Mouse (Mus musculus): ENCODE results near the gene 1700001F09Rik.
"Not testable (repeated sequence)": the region's sequence is repeated elsewhere in the genome, so short reads cannot be mapped to it uniquely, and the experiment has no call there.

The 1700001F09Rik gene

DNA sequence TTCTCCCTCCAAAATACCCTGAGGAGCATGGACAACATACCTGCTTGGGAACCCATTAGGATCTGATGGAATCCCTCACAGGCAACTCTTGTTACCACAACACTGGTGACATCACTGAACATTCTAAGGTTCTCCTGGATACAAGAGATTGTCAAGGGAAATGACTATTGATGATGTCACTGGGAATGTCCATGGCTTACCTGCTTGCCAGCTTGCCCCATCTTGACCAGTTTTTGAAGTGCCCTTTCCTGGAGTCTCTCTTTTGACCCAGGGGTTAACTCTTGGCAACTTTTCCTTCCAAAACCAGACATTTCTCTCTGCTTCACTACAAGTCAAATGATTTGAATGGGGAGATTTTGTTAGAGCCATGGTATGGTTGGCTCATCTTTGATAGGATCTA lies at the start of gene 1700001F09Rik:
Gene 1700001F09Rik (minus strand): TSS at position 101 of the 400 bp plus-strand sequence.
- not testable (repeated sequence) for DNase-seq

GRCm38 (mm10) chr14:43361713-43362112 lies 14.1 kb upstream of the 1700001F09Rik start:
- not testable (repeated sequence) for DNase-seq

DNA sequence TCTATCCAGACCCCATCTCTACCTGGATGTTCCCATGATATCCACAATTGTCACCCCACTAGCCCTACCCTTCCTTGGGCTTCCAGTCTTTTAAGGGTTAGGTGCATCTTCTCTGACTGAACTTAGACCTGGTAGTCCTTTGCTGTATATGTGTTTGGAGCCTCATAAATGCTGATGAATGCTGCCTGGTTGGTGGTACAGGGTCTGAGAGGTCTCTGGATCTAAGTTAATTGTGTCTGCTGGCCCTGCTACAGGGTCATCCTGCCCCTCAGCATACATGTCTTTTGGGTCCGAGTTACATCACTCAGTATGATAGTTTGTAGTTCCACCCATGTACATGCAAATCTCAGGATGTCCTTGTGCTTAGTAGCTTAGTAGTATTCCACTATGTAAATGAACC lies 11.6 kb upstream of the 1700001F09Rik start:
- DNase-seq, result not testable (repeated sequence)

DNA sequence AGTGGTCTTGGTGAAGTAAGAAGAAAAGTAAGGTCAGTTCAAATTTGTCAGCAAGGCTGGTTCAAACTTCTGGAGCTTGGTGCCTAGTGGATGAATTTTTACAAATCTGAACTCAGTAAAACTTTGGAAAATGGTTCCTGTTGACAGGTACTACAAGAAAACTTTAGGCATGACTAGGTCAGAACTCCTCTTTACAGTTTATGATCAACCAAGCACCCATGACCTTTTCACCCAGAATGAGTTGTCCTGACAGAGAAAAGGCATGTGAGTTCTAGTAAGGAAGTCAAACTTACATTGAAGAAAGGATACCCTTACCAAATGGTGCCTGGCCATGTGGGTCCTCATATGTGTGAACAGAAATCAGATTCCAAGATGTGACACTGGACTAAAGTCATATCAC lies 9.9 kb upstream of the 1700001F09Rik start:
- DNase-seq, result not testable (repeated sequence)

- not testable (repeated sequence) for DNase-seq
These were observed 5.3 kb upstream of the 1700001F09Rik start for GRCm38 (mm10) chr14:43352944-43353343.

DNA sequence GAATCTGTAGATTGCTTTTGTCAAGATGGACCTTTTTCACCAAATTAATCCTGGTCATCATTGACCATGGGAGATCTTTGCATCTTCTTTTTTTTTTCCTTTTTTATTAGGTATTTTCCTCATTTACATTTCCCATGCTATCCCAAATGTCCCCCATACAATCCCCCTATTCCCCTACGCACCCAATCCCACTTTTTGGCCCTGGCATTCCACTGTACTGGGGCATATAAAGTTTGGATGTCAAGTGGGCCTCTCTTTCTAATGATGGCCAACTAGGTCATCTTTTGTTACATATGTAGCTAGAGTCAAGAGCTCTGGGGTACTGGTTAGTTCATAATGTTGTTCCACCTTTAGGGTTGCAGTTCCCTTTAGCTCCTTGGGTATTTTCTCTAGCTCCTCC lies 10.0 kb downstream of the 1700001F09Rik start:
- DNase-seq, result not testable (repeated sequence)

GRCm38 (mm10) chr14:43331362-43331880 lies 16.2 kb downstream of the 1700001F09Rik start:
- not testable (repeated sequence) for DNase-seq

DNA sequence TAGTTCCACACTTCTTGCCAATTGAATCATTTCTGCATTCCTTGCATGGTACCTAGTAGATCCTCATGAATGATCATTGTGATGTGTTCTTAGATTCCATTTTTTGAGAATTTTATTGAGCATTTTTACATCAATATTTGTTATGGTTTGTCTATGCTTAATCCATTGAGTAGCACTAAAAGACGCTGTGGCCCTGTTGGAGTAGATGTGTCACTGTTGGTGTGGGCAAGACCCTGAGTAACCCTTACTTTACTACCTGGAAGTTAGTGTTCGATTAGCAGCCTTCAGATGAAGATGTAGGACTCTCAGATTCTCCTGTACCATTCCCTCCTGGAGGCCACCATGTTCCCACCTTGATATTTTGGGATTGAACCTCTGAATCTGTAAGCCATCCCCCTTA lies 19.0 kb downstream of the 1700001F09Rik start:
- not testable (repeated sequence) for DNase-seq

GRCm38 (mm10) chr14:43319516-43319915 lies 28.1 kb downstream of the 1700001F09Rik start:
- DNase-seq, result not testable (repeated sequence)

GRCm38 (mm10) chr14:43293503-43293902 lies 54.1 kb downstream of the 1700001F09Rik start, which contains the start of gene Gm8127:
Gene Gm8127 (minus strand): TSS chr14:43293832.
- DNase-seq, result not testable (repeated sequence)

Measured in cerebellum, adult 9-10 months (tissue).